Mouse (Mus musculus): Measurements from ENCODE around the gene Znhit6. TPM values are rescaled to one million over a fixed set of nuclear protein-coding genes. Genes with fewer than 3 reads are reported as not detected.

Gene Znhit6
- total RNA-seq, 2 experiments from 2014 or later: 4.1 to 17.7 TPM

Other genes starting within 250 kb of the Znhit6 start
- gene Ccn1, start 73.8 kb downstream of the Znhit6 start, total RNA-seq (2015; ENCODE audit: low replicate concordance): not detected in 2 replicates
- gene Ccn1, start 73.8 kb downstream of the Znhit6 start, total RNA-seq (2017; ENCODE audit: low replicate concordance): not detected in 2 replicates
- not detected in 2 replicates for gene Ddah1, start 182.5 kb downstream of the Znhit6 start, total RNA-seq (2015; ENCODE audit: low replicate concordance)
- gene Ddah1, start 182.5 kb downstream of the Znhit6 start, total RNA-seq (2017; ENCODE audit: low replicate concordance): not detected in 2 replicates

All from erythroblast, adult 5-6 weeks (primary cell).